Mouse (Mus musculus) heart, embryonic 15.5 days (tissue): ENCODE results near the gene F13b. TPM values are rescaled to one million over a fixed set of nuclear protein-coding genes. Genes with fewer than 3 reads are reported as not detected.

ENCODE experiments used
- ATAC-seq: fragments of 200-750 bp; cut with Nextera tagmentation; replicated peaks from 2 replicates; pipeline ENCODE4 v1.8.0; 2017; ENCODE audit warnings: low read depth, moderate TSS enrichment; ENCODE audit not compliant: insufficient number of reproducible peaks, insufficient read depth, low FRiP score
- H3K27ac ChIP-seq: fragments of 300-500 bp; sonication (generic); 2 replicates; pipeline ENCODE4 v1.5.1; 2015; ENCODE audit warnings: mild to moderate bottlenecking, inconsistent platforms
- H3K27me3 ChIP-seq: fragments of 300-500 bp; sonication (generic); 2 replicates; pipeline ENCODE4 v1.6.1; 2015; ENCODE audit warnings: inconsistent platforms
- H3K36me3 ChIP-seq: fragments of 300-500 bp; sonication (generic); 2 replicates; pipeline ENCODE4 v1.6.1; 2015; ENCODE audit warnings: mild to moderate bottlenecking, inconsistent platforms
- H3K4me1 ChIP-seq: fragments of 300-500 bp; sonication (generic); replicated peaks from 2 replicates; pipeline ENCODE4 v1.6.1; 2015; ENCODE audit warnings: inconsistent platforms
- H3K4me2 ChIP-seq: fragments of 300-500 bp; sonication (generic); 2 replicates; pipeline ENCODE4 v1.6.1; 2015; ENCODE audit warnings: inconsistent platforms, mild to moderate bottlenecking, moderate library complexity
- H3K4me3 ChIP-seq: fragments of 300-500 bp; sonication (generic); 2 replicates; pipeline ENCODE4 v1.5.1; 2015; ENCODE audit warnings: mild to moderate bottlenecking, inconsistent platforms
- H3K9ac ChIP-seq: fragments of 300-500 bp; sonication (generic); 2 replicates; pipeline ENCODE4 v1.6.1; 2015; ENCODE audit warnings: mild to moderate bottlenecking, inconsistent platforms
- H3K9me3 ChIP-seq: fragments of 300-500 bp; sonication (generic); replicated peaks from 2 replicates; pipeline ENCODE4 v1.6.1; 2016; ENCODE audit warnings: inconsistent platforms
- WGBS: fragments of 180-500 bp; shearing (Covaris S2); methylation state at CpG from one replicate; pipeline ENCODE4 v1.1.7; 2015; ENCODE audit warnings: mixed read lengths; 5-methylcytosine and 5-hydroxymethylcytosine counted together
- polyA plus RNA-seq: library from polyadenylated mRNA; unstranded; fragments of >200 nt; fragmentation: Nextera tagmentation; extraction: Ambion mirVana; gene quantifications from 2 replicates; pipeline ENCODE4 v1.2.1, GENCODE M21; 2015

The F13b gene
- polyA plus RNA-seq = 0.24 TPM in 1 of 2 replicates, not detected in the other

DNA sequence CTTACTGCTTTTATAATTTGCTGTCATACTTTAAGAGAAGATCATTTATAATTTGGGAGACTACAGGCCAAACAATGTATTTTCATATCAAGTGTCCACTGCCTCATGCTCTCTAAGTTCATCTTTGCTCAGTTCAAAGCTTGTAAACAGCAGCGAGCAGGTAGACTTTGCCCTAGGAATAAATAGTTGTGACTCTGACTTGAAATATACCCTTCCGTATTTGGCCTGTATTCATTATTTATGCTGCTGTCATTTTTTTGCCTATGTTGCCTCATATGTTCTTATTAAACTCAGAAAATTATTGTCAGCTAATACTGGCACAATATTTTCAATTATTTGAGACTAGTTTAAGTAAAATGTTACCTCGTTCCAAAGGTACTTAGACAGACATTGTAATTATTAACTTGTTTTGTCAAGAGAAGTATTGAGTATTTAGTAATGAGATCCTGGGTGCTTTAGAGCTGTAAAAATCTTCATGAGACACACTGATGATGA, at the start of gene F13b:
Gene F13b (plus strand): TSS at position 445 of the 495 bp plus-strand sequence.
- H3K36me3 ChIP-seq = no peaks in the 10 kb centered on the region; the same call in 1 of the 2 replicates
- no peak within 1 kb of the TSS for H3K4me3 ChIP-seq
- 80% methylated on average over 3 of the region's 3 CpGs for WGBS
- no peaks in the 10 kb centered on the region for H3K27me3 ChIP-seq
- no peak for ATAC-seq
- no peak within 1 kb of the TSS for H3K27ac ChIP-seq
- no peaks in the 10 kb centered on the region for H3K9me3 ChIP-seq
- H3K4me1 ChIP-seq = no peaks in the 10 kb centered on the region
- H3K9ac ChIP-seq = no peak within 1 kb of the TSS
- H3K4me2 ChIP-seq = no peak within 1 kb of the TSS

DNA sequence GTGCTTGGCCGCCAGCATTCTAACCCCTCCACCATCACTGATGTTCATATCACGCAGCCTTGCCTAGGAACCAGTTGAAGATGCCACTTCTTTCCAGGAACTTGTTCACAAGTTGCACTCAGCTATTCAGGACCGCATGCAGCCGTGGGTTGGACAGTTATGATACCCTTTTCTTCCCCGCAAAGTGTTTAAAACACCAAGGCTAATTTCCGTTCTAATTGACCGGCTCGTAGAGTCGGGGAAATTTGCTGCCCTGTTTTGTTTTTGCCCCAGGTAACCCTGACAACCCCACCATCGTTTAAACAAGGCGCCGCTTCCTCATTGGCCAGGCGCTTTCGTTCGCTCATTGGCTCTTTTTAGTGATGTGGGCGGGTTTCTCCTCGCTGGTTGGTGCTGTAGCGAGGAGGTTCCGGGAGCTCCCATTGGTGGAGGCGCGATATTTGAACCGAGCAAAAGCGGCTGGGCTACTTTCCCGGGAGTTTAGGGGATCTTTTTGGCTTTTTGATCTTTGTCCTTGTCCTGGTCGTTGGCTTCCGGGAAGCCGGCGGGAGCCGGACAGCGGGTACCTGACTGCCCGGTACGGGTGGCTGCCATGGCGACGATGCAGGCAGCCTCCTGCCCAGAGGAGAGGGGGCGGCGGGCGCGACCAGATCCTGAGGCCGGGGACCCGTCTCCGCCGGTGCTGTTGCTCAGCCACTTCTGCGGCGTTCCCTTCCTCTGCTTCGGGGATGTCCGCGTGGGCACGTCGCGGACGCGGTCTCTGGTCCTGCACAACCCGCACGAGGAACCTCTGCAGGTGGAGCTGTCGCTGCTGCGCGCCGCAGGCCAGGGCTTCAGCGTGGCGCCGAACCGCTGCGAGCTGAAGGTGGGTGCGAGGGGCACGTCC, 46.9 kb upstream of the F13b start, which contains the start of gene Aspm:
Gene Aspm (plus strand): TSS at position 433 of the 886 bp plus-strand sequence.
- Histone ChIP-seq H3K36me3 (peaks cover 15% of the 10 kb centered on the region), H3K4me1 (peaks cover 18% of the 10 kb centered on the region), H3K9me3 (no peaks in the 10 kb centered on the region), H3K27ac (peak within 1 kb of the TSS; percentile 71), H3K27me3 (no peaks in the 10 kb centered on the region), H3K4me3 (peak within 1 kb of the TSS; percentile 86), H3K4me2 (peak within 1 kb of the TSS; percentile 96), H3K9ac (peak within 1 kb of the TSS; percentile 71)
- peak; percentile 97 for ATAC-seq
- WGBS = under 1% methylated on average over 63 of the region's 65 CpGs

DNA sequence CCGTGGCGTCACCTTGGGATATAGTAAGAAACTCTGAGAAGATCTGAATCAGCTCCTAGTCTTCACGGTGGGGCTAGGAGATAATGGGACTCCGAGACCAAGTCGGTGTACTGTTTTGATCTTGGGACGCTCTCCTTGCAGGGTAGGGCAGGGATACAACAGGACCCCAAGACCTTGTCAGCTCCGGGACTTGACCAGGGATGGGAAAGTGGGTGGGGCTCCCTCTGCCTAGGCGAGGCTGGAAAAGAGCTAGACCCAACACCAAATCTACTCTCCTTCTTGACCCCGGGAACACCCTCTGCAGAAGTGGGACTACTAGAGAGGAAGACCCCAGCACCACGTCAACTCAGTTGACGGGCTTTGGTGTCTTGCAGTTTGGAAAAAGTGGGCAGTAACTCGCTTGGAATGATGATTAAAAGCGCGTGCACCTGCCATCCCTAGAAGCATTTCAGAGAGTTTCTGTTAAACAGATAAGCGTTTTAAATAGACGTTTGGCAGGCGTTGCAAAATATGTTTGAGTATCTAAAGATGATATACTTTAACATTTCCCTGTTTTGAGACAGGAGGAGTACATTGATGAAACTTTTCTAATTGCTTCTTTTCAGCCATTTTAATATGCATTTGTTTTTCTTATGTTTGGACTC, 46.2 kb upstream of the F13b start:
- Histone ChIP-seq H3K4me1 (peaks cover 18% of the 10 kb centered on the region), H3K9me3 (no peaks in the 10 kb centered on the region), H3K27me3 (no peaks in the 10 kb centered on the region), H3K36me3 (peaks cover 15% of the 10 kb centered on the region), H3K9ac (peak overlapping the region; percentile 71), H3K4me3 (peak overlapping the region; percentile 86), H3K27ac (peak overlapping the region; percentile 71), H3K4me2 (peak overlapping the region; percentile 96)
- ATAC-seq = 0 out of 2 replicates have a peak, but pooled peaks have one; percentile 20
- WGBS = 1% methylated on average over 17 of the region's 17 CpGs

DNA sequence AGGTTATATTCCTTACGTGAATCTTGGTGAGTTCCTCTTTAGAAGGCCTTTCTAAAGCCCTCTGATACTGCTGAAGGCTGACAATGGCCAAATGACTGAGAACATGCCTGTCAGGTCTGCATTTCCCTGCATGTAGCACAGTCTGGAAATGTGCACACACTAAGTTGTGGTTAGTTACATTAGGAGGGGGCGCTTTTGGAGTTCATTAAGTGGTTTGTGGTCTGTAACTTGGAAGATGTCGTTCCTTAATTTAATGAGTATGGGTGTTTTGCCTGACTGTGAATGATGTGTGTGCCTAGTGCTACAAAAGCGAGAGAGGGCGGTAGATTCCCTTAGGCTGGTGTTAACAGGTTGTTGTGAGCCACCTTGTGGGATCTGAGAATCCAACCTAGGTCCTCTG, 40.7 kb upstream of the F13b start:
- no peak overlapping the region for H3K9ac ChIP-seq
- WGBS = 83% methylated on average over 5 of the region's 5 CpGs
- H3K27ac ChIP-seq = no peak overlapping the region
- no peak overlapping the region for H3K4me2 ChIP-seq
- peaks cover 54% of the 10 kb centered on the region for H3K36me3 ChIP-seq
- no peak overlapping the region for H3K4me3 ChIP-seq
- ATAC-seq = no peak
- H3K9me3 ChIP-seq = no peaks in the 10 kb centered on the region
- H3K4me1 ChIP-seq = peaks cover 9% of the 10 kb centered on the region
- no peaks in the 10 kb centered on the region for H3K27me3 ChIP-seq

DNA sequence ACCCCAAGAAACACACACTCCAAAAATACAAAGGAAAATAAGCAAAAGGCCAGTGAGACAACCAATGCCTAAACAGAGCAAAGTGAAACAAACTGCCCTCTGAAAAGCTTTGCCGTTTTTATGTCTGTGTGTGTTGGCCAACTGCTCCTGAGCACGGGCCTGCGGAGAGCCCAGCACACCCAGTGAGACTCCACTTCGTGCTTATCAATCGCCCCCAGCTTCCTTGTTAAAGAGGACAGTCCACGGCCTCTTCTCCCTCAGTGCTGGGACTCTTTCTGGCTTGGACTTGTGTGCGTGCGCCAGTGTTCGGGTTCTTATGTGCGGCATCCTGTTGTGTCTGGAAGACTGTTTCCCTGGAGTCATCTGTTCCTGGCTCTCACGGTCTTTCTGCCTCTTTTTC, 35.6 kb upstream of the F13b start:
- Histone ChIP-seq H3K27ac (no peak overlapping the region), H3K27me3 (no peaks in the 10 kb centered on the region), H3K9ac (no peak overlapping the region), H3K9me3 (no peaks in the 10 kb centered on the region), H3K4me3 (no peak overlapping the region), H3K4me1 (no peaks in the 10 kb centered on the region), H3K36me3 (peaks cover 68% of the 10 kb centered on the region), H3K4me2 (no peak overlapping the region)
- 89% methylated on average over 11 of the region's 11 CpGs for WGBS
- ATAC-seq = no peak

DNA sequence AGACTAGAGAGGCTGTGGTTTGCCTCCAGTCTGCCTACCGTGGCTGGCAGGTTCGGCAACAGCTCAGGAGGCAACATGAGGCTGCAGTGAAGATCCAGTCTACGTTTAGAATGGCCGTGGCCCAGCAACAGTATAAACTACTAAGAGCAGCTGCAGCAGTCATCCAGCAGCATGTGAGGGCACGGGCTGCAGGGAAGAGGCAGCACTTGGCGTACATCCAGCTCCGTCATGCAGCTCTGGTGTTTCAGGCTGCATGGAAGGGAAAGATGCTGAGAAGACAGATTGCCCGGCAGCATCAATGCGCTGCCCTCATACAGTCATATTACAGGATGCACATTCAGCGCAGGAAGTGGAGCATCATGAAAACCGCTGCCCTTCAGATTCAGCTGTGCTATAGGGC, 22.6 kb upstream of the F13b start:
- H3K27ac ChIP-seq = no peak overlapping the region
- ATAC-seq = no peak
- H3K27me3 ChIP-seq = no peaks in the 10 kb centered on the region
- no peaks in the 10 kb centered on the region for H3K9me3 ChIP-seq
- H3K4me2 ChIP-seq = no peak overlapping the region
- no peak overlapping the region for H3K9ac ChIP-seq
- H3K4me3 ChIP-seq = no peak overlapping the region
- no peaks in the 10 kb centered on the region for H3K4me1 ChIP-seq
- WGBS = 86% methylated on average over 11 of the region's 11 CpGs
- H3K36me3 ChIP-seq = peaks cover 80% of the 10 kb centered on the region

DNA sequence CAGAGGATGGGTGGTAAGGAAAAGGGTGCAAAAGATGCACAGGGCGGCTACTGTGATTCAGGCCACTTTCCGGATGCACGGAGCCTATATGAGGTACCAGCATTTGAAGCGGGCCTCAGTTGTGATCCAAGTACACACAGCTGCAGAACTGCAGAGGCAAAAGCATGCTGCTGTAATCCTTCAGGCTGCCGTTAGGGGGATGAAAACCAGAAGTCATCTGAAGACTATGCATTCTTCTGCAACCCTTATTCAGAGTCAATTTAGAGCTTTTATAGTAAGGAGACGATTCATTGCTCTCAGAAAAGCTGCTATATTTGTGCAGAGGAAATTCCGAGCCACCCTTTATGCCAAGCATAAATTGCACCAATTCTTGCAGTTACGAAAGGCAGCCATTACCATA, 21.3 kb upstream of the F13b start:
- 88% methylated on average over 8 of the region's 8 CpGs for whole genome bisulfite sequencing
- Histone ChIP-seq H3K4me1 (no peaks in the 10 kb centered on the region), H3K9me3 (no peaks in the 10 kb centered on the region), H3K4me3 (no peak overlapping the region), H3K27ac (no peak overlapping the region), H3K36me3 (peaks cover 76% of the 10 kb centered on the region), H3K9ac (no peak overlapping the region), H3K27me3 (no peaks in the 10 kb centered on the region), H3K4me2 (no peak overlapping the region)
- ATAC-seq = no peak

DNA sequence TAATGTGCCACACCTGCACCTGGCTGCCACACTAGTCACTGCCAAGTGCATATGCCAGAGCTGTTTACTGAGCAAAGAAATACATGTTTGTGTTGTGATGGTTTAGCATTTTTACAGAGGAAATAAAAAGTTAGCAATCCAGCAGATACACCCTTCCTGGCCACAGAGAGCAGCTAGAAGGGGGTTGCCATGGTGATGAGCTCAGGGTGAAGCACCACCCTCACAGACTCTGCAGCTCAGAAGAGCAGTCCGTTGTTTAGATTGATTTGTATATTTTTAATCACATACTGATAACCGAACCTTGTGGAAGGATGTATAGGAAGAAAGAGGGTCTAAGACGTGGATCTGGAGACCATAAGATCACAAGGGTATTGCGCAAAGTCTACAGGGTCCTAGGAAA, 20.4 kb upstream of the F13b start:
- WGBS = 85% methylated on average over 4 of the region's 4 CpGs

DNA sequence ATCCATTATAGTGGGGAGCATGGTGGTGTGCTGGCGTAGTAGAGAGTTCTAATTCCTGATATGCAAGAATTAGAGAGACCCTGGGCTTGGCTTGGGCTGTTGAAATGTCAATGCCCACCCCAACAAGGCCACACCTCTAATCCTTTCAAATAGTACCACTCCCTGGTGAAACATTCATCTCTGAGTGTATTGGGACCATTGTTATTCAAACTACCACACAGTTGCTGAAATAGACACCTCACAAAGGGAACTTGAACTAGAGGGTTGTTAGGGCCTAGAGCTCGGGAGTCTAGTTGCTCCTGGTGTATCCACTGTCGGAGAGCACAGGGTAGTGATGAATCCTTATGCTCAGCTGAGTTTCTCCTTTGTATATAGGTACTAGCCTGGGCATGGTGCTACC, 6.9 kb upstream of the F13b start:
- no peak for ATAC-seq
- H3K36me3 ChIP-seq = peaks cover 44% of the 10 kb centered on the region
- 91% methylated on average over 3 of the region's 3 CpGs for WGBS
- no peak overlapping the region for H3K4me2 ChIP-seq
- no peaks in the 10 kb centered on the region for H3K4me1 ChIP-seq
- H3K27me3 ChIP-seq = no peaks in the 10 kb centered on the region
- no peak overlapping the region for H3K4me3 ChIP-seq
- H3K9me3 ChIP-seq = no peaks in the 10 kb centered on the region
- H3K9ac ChIP-seq = no peak overlapping the region
- H3K27ac ChIP-seq = no peak overlapping the region

More for the DNA sequence above, 20.4 kb upstream of the F13b start:
- Histone ChIP-seq H3K4me3 (no peak overlapping the region), H3K9ac (no peak overlapping the region), H3K27ac (no peak overlapping the region), H3K4me2 (no peak overlapping the region), H3K36me3 (peaks cover 70% of the 10 kb centered on the region), H3K9me3 (no peaks in the 10 kb centered on the region), H3K4me1 (no peaks in the 10 kb centered on the region), H3K27me3 (no peaks in the 10 kb centered on the region)
- ATAC-seq = no peak

DNA sequence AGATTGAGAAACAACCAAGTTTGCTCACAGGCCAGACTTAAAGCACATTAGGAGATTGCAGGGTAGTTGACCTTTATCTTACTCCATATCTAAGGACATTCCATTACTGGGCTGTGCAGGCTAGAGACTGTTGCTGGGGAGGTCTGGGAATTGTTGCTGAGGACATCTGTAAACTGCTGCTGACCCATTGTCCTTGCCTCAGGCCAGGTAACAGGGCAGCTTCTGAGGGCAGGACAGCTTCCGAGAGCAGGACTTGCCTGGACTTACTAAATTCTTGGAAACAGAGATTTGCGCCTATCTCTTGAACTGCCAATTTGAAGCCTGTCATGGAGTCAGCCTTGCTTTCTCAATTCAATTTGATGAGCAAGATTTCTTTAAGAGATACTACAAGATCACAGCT, 6.1 kb upstream of the F13b start:
- Histone ChIP-seq H3K27ac (no peak overlapping the region), H3K4me2 (no peak overlapping the region), H3K9me3 (no peaks in the 10 kb centered on the region), H3K36me3 (peaks cover 37% of the 10 kb centered on the region), H3K4me1 (no peaks in the 10 kb centered on the region), H3K27me3 (no peaks in the 10 kb centered on the region), H3K4me3 (no peak overlapping the region), H3K9ac (no peak overlapping the region)
- 90% methylated on average over 2 of the region's 2 CpGs for WGBS
- ATAC-seq = no peak

DNA sequence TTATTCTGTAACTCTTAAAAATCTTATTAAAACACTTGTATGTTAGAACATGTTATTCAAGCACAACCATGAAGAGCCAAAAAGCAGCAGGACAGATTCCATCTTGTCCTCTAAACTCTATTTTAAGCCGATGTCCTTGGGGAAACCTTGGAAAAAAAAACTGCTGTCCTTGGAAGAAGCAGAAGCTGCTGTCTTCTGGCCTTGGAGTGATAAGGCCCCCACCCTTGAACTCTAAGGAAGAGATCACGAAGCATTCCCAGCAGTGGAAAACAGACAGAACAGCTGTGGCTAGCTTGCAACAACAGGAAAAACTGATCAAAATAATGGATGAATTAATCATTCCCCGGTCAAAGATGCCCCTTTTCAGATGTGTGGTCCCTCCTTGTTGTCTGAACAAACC, 5.3 kb upstream of the F13b start:
- H3K36me3 ChIP-seq = peaks cover 31% of the 10 kb centered on the region
- no peak overlapping the region for H3K4me2 ChIP-seq
- 70% methylated on average over 3 of the region's 3 CpGs for WGBS
- no peaks in the 10 kb centered on the region for H3K4me1 ChIP-seq
- no peaks in the 10 kb centered on the region for H3K9me3 ChIP-seq
- no peak overlapping the region for H3K27ac ChIP-seq
- H3K27me3 ChIP-seq = no peaks in the 10 kb centered on the region
- no peak overlapping the region for H3K9ac ChIP-seq
- no peak for ATAC-seq
- no peak overlapping the region for H3K4me3 ChIP-seq
